Mouse (Mus musculus) liver, embryonic 15.5 days (tissue): ENCODE results near the gene Mrpl39. TPM values are rescaled to one million over a fixed set of nuclear protein-coding genes. Genes with fewer than 3 reads are reported as not detected.

Experiments used
- ATAC-seq: fragments of 200-750 bp; cut with Nextera tagmentation; 2 replicates; pipeline ENCODE4 v1.8.0; 2017; ENCODE audit warnings: moderate number of reproducible peaks, mild to moderate bottlenecking, moderate library complexity; ENCODE audit not compliant: insufficient read depth
- H3K27ac ChIP-seq: fragments of 300-500 bp; sonication (generic); replicated peaks from 2 replicates; pipeline ENCODE4 v1.5.1; 2015; ENCODE audit warnings: mild to moderate bottlenecking, inconsistent platforms
- H3K27me3 ChIP-seq: fragments of 300-500 bp; sonication (generic); 2 replicates; pipeline ENCODE4 v1.6.1; 2015; ENCODE audit warnings: mild to moderate bottlenecking, inconsistent platforms
- H3K36me3 ChIP-seq: fragments of 300-500 bp; sonication (generic); replicated peaks from 2 replicates; pipeline ENCODE4 v1.6.1; 2015; ENCODE audit warnings: moderate library complexity, mild to moderate bottlenecking, inconsistent platforms
- H3K4me1 ChIP-seq: fragments of 300-500 bp; sonication (generic); replicated peaks from 2 replicates; pipeline ENCODE4 v1.6.1; 2015; ENCODE audit warnings: inconsistent platforms
- H3K4me2 ChIP-seq: fragments of 300-500 bp; sonication (generic); 2 replicates; pipeline ENCODE4 v1.6.1; 2015; ENCODE audit warnings: moderate library complexity, mild to moderate bottlenecking, inconsistent platforms
- H3K4me3 ChIP-seq: fragments of 300-500 bp; sonication (generic); replicated peaks from 2 replicates; pipeline ENCODE4 v1.5.1; 2015; ENCODE audit warnings: mild to moderate bottlenecking, inconsistent platforms
- H3K9ac ChIP-seq: fragments of 300-500 bp; sonication (generic); 2 replicates; pipeline ENCODE4 v1.6.1; 2015; ENCODE audit warnings: moderate library complexity, mild to moderate bottlenecking, inconsistent platforms
- H3K9me3 ChIP-seq: fragments of 300-500 bp; sonication (generic); replicated peaks from 2 replicates; pipeline ENCODE4 v1.6.1; 2016; ENCODE audit warnings: inconsistent platforms
- WGBS: fragments of 180-500 bp; shearing (Covaris S2); methylation state at CpG from one replicate; pipeline ENCODE4 v1.1.7; 2015; ENCODE audit warnings: mixed read lengths; ENCODE audit not compliant: insufficient replicate concordance; 5-methylcytosine and 5-hydroxymethylcytosine counted together
- polyA plus RNA-seq: library from polyadenylated mRNA; unstranded; fragments of >200 nt; fragmentation: Nextera tagmentation; extraction: Ambion mirVana; gene quantifications from 2 replicates; pipeline ENCODE4 v1.2.1, GENCODE M21; 2015

Gene Mrpl39
- polyA plus RNA-seq, 1 experiment from 2014 or later, result 24.6 TPM

GRCm38 (mm10) chr16:84706571-84706970, 29.0 kb downstream of the Mrpl39 start:
- no peaks in the 10 kb centered on the region for H3K4me1 ChIP-seq
- H3K27ac ChIP-seq, result no peak overlapping the region
- peaks cover 34% of the 10 kb centered on the region for H3K27me3 ChIP-seq
- H3K4me3 ChIP-seq, result no peak overlapping the region
- WGBS, result 54% methylated on average over 6 of the region's 6 CpGs
- H3K9ac ChIP-seq, result no peak overlapping the region
- H3K4me2 ChIP-seq, result no peak overlapping the region
- no peak for ATAC-seq
- H3K36me3 ChIP-seq, result no peaks in the 10 kb centered on the region
- H3K9me3 ChIP-seq, result no peaks in the 10 kb centered on the region

- Histone ChIP-seq H3K27ac (no peak overlapping the region), H3K4me2 (no peak overlapping the region), H3K9me3 (no peaks in the 10 kb centered on the region), H3K27me3 (peaks cover 35% of the 10 kb centered on the region), H3K4me3 (no peak overlapping the region), H3K36me3 (no peaks in the 10 kb centered on the region), H3K9ac (no peak overlapping the region), H3K4me1 (no peaks in the 10 kb centered on the region)
- 58% methylated on average over 5 of the region's 5 CpGs for WGBS
- no peak for ATAC-seq
These were observed 30.0 kb downstream of the Mrpl39 start for GRCm38 (mm10) chr16:84705507-84705906.

GRCm38 (mm10) chr16:84704661-84705240, 30.8 kb downstream of the Mrpl39 start:
- Histone ChIP-seq H3K4me2 (no peak overlapping the region), H3K4me3 (no peak overlapping the region), H3K27me3 (peaks cover 35% of the 10 kb centered on the region), H3K27ac (no peak overlapping the region), H3K4me1 (no peaks in the 10 kb centered on the region), H3K9me3 (no peaks in the 10 kb centered on the region), H3K36me3 (no peaks in the 10 kb centered on the region), H3K9ac (no peak overlapping the region)
- 52% methylated on average over 8 of the region's 8 CpGs for whole genome bisulfite sequencing
- no peak for ATAC-seq

GRCm38 (mm10) chr16:84703769-84704660, 31.5 kb downstream of the Mrpl39 start:
- no peaks in the 10 kb centered on the region for H3K4me1 ChIP-seq
- H3K9ac ChIP-seq, result no peak overlapping the region
- no peaks in the 10 kb centered on the region for H3K36me3 ChIP-seq
- H3K27ac ChIP-seq, result no peak overlapping the region
- no peaks in the 10 kb centered on the region for H3K9me3 ChIP-seq
- no peak overlapping the region; the same call in 1 of the 2 replicates for H3K4me3 ChIP-seq
- H3K27me3 ChIP-seq, result peaks cover 35% of the 10 kb centered on the region
- ATAC-seq, result no peak
- WGBS, result 51% methylated on average over 13 of the region's 13 CpGs
- peak overlapping the region; percentile 71 for H3K4me2 ChIP-seq

GRCm38 (mm10) chr16:84703129-84703768, 32.3 kb downstream of the Mrpl39 start:
- no peak for ATAC-seq
- under 1% methylated on average over 55 of the region's 55 CpGs for WGBS
- no peak overlapping the region for H3K27ac ChIP-seq
- peak overlapping the region; percentile 54 for H3K4me3 ChIP-seq
- H3K4me1 ChIP-seq, result no peaks in the 10 kb centered on the region
- H3K36me3 ChIP-seq, result no peaks in the 10 kb centered on the region
- no peaks in the 10 kb centered on the region for H3K9me3 ChIP-seq
- peaks cover 35% of the 10 kb centered on the region for H3K27me3 ChIP-seq
- peak overlapping the region; percentile 71 for H3K4me2 ChIP-seq
- no peak overlapping the region; the same call in 1 of the 2 replicates for H3K9ac ChIP-seq

GRCm38 (mm10) chr16:84702230-84703128, 33.1 kb downstream of the Mrpl39 start:
- no peak for ATAC-seq
- Histone ChIP-seq H3K27me3 (peaks cover 35% of the 10 kb centered on the region), H3K4me3 (peak overlapping the region; percentile 54), H3K9ac (no peak overlapping the region), H3K27ac (no peak overlapping the region), H3K9me3 (no peaks in the 10 kb centered on the region), H3K4me2 (peak overlapping the region; percentile 71), H3K36me3 (no peaks in the 10 kb centered on the region), H3K4me1 (no peaks in the 10 kb centered on the region)
- WGBS, result 9% methylated on average over 39 of the region's 39 CpGs

GRCm38 (mm10) chr16:84701041-84701440, 34.5 kb downstream of the Mrpl39 start:
- no peaks in the 10 kb centered on the region for H3K9me3 ChIP-seq
- no peaks in the 10 kb centered on the region for H3K36me3 ChIP-seq

GRCm38 (mm10) chr16:84698708-84699107, 36.8 kb downstream of the Mrpl39 start:
- H3K9ac ChIP-seq, result no peak overlapping the region
- H3K27me3 ChIP-seq, result peaks cover 23% of the 10 kb centered on the region
- no peaks in the 10 kb centered on the region for H3K9me3 ChIP-seq
- H3K36me3 ChIP-seq, result no peaks in the 10 kb centered on the region
- WGBS, result 10% methylated on average over 6 of the region's 6 CpGs
- H3K4me2 ChIP-seq, result no peak overlapping the region
- H3K4me1 ChIP-seq, result no peaks in the 10 kb centered on the region
- no peak overlapping the region for H3K27ac ChIP-seq
- no peak for ATAC-seq
- no peak overlapping the region for H3K4me3 ChIP-seq

More at GRCm38 (mm10) chr16:84701041-84701440, 34.5 kb downstream of the Mrpl39 start:
- H3K27me3 ChIP-seq, result peaks cover 35% of the 10 kb centered on the region
- no peak overlapping the region for H3K4me2 ChIP-seq
- no peak for ATAC-seq
- H3K27ac ChIP-seq, result no peak overlapping the region
- 55% methylated on average over 5 of the region's 5 CpGs for WGBS
- no peaks in the 10 kb centered on the region for H3K4me1 ChIP-seq
- H3K4me3 ChIP-seq, result no peak overlapping the region
- no peak overlapping the region for H3K9ac ChIP-seq

GRCm38 (mm10) chr16:84696178-84696577, 39.4 kb downstream of the Mrpl39 start:
- no peaks in the 10 kb centered on the region for H3K4me1 ChIP-seq
- H3K27me3 ChIP-seq, result no peaks in the 10 kb centered on the region
- WGBS, result 69% methylated on average over 11 of the region's 11 CpGs
- no peak for ATAC-seq
- no peaks in the 10 kb centered on the region for H3K9me3 ChIP-seq
- H3K27ac ChIP-seq, result no peak overlapping the region
- H3K36me3 ChIP-seq, result no peaks in the 10 kb centered on the region
- H3K4me2 ChIP-seq, result no peak overlapping the region
- no peak overlapping the region for H3K4me3 ChIP-seq
- no peak overlapping the region for H3K9ac ChIP-seq

- no peak overlapping the region for H3K9ac ChIP-seq
These were observed 53.6 kb downstream of the Mrpl39 start for GRCm38 (mm10) chr16:84681991-84682390.

More at GRCm38 (mm10) chr16:84681991-84682390, 53.6 kb downstream of the Mrpl39 start:
- Histone ChIP-seq H3K27ac (no peak overlapping the region), H3K27me3 (no peaks in the 10 kb centered on the region), H3K4me1 (no peaks in the 10 kb centered on the region), H3K4me2 (no peak overlapping the region), H3K4me3 (no peak overlapping the region), H3K36me3 (no peaks in the 10 kb centered on the region), H3K9me3 (no peaks in the 10 kb centered on the region)
- 48% methylated on average over 4 of the region's 4 CpGs for WGBS
- ATAC-seq, result no peak
